Mouse (Mus musculus) left cerebral cortex, postnatal 14 days (tissue): Measurements from ENCODE around the gene Mb21d2. TPM values are rescaled to one million over a fixed set of nuclear protein-coding genes. Genes with fewer than 3 reads are reported as not detected.

Experiments
- DNase-seq, 2 experiments: peaks; one replicate each; pipeline ENCODE4 v3.0.0; 2021 to 2022; ENCODE audit warnings: low spot score in 2 of 2, mixed read lengths in 1 of 2
- intact Hi-C: fragments of 180-260 bp; cut with DNase I; formaldehyde crosslinking; loops from one replicate; pipeline ENCODE4 v1.15.1; 2025
- total RNA-seq, 2 experiments: library from RNA; stranded (reverse); gene quantifications; 2 replicates each; pipeline ENCODE4 v1.2.3; 2021

The Mb21d2 gene
- total RNA-seq, 2 experiments from 2014 or later: 44.9 to 52.3 TPM

- intact Hi-C loops: no loop called here
- peak in 1 of 2 experiments; percentile 64 for DNase-seq
Observed at GRCm38 (mm10) chr16:28870860-28871259, 58.6 kb downstream of the Mb21d2 start.

- no peak for DNase-seq
- intact Hi-C loops: no loop called here
Observed at GRCm38 (mm10) chr16:28870456-28870855, 59.0 kb downstream of the Mb21d2 start.

- intact Hi-C loops: no loop called here
- DNase-seq: no peak
Observed at GRCm38 (mm10) chr16:28868864-28869263, 60.6 kb downstream of the Mb21d2 start.

- intact Hi-C loops: no loop called here
- no peak for DNase-seq
Observed at GRCm38 (mm10) chr16:28866584-28867295, 62.7 kb downstream of the Mb21d2 start.

- intact Hi-C loops: no loop called here
- no peak for DNase-seq
Observed at GRCm38 (mm10) chr16:28863616-28864015, 65.9 kb downstream of the Mb21d2 start.

- no peak for DNase-seq
- intact Hi-C loops: no loop called here
Observed at GRCm38 (mm10) chr16:28862093-28862492, 67.4 kb downstream of the Mb21d2 start.

GRCm38 (mm10) chr16:28859678-28860077 lies 69.8 kb downstream of the Mb21d2 start:
- DNase-seq: no peak
- intact Hi-C loops: no loop called here

- intact Hi-C loops: no loop called here
- no peak for DNase-seq
Observed at GRCm38 (mm10) chr16:28859009-28859288, 70.5 kb downstream of the Mb21d2 start.

- peak in 1 of 2 experiments; percentile 30 for DNase-seq
- intact Hi-C loops: no loop called here
Observed at GRCm38 (mm10) chr16:28858210-28859008, 71.1 kb downstream of the Mb21d2 start.

- no peak for DNase-seq
- intact Hi-C loops: no loop called here
Observed at GRCm38 (mm10) chr16:28851409-28851821, 78.1 kb downstream of the Mb21d2 start.

- intact Hi-C loops: no loop called here
- peak in 1 of 2 experiments; percentile 37 for DNase-seq
Observed at GRCm38 (mm10) chr16:28850881-28851280, 78.6 kb downstream of the Mb21d2 start.

- DNase-seq: no peak
- intact Hi-C loops: loop anchor here (10.0 kb wide), 2 partner anchors 179 to 589 kb away; no protein-coding TSS in a partner anchor
Observed at GRCm38 (mm10) chr16:28846123-28846522, 83.3 kb downstream of the Mb21d2 start.

GRCm38 (mm10) chr16:28845336-28845735 lies 84.1 kb downstream of the Mb21d2 start:
- intact Hi-C loops: loop anchor here (10.0 kb wide), 2 partner anchors 179 to 589 kb away; no protein-coding TSS in a partner anchor

GRCm38 (mm10) chr16:28841102-28841501 lies 88.4 kb downstream of the Mb21d2 start:
- DNase-seq: no peak
- intact Hi-C loops: loop anchor here (5.0 to 10.0 kb wide), 4 partner anchors 86 to 721 kb away; partner anchors contain the start of gene Mb21d2

More at GRCm38 (mm10) chr16:28845336-28845735, 84.1 kb downstream of the Mb21d2 start:
- no peak for DNase-seq

GRCm38 (mm10) chr16:28840075-28840974 lies 89.1 kb downstream of the Mb21d2 start:
- peak; percentile 54 to 86 for DNase-seq

GRCm38 (mm10) chr16:28839575-28839974 lies 89.9 kb downstream of the Mb21d2 start:
- DNase-seq: no peak
- intact Hi-C loops: loop anchor here (5.0 kb wide), 1 partner anchor 738 kb away; the partner anchor contains the start of gene Opa1

More at GRCm38 (mm10) chr16:28840075-28840974, 89.1 kb downstream of the Mb21d2 start:
- intact Hi-C loops: loop anchor here (5.0 to 10.0 kb wide), 4 partner anchors 87 to 722 kb away; partner anchors contain the start of gene Mb21d2

GRCm38 (mm10) chr16:28838016-28838415 lies 91.5 kb downstream of the Mb21d2 start:
- intact Hi-C loops: loop anchor here (5.0 kb wide), 1 partner anchor 739 kb away; the partner anchor contains the start of gene Opa1
- DNase-seq: peak; percentile 68 to 81

- intact Hi-C loops: no loop called here
- no peak for DNase-seq
Observed at GRCm38 (mm10) chr16:28832085-28832635, 97.3 kb downstream of the Mb21d2 start.
